Mouse (Mus musculus) liver, embryonic 14 days (tissue): ENCODE results near the gene Ache. TPM values are rescaled to one million over a fixed set of nuclear protein-coding genes. Genes with fewer than 3 reads are reported as not detected.

Experiments used
- polyA plus RNA-seq: library from polyadenylated mRNA; depleted of rRNA; stranded (reverse); fragments of >200 nt; gene quantifications from 2 replicates; pipeline ENCODE4 v1.2.3, GENCODE M21; 2012; rRNA removed

The Ache gene
- polyA plus RNA-seq: 15.0 and 20.1 TPM in 2 replicates

GRCm38 (mm10) chr5:137287032-137287952 lies at the start of gene Ache:
Gene Ache (plus strand): TSS chr5:137287519.

GRCm38 (mm10) chr5:137293839-137294743 lies 6.8 kb downstream of the Ache start, which contains the start of gene Ufsp1:
Gene Ufsp1 (plus strand): TSS chr5:137294629.

GRCm38 (mm10) chr5:137307071-137307912 lies 20.0 kb downstream of the Ache start, which contains the start of gene Srrt:
Gene Srrt (minus strand): TSS chr5:137307674.

GRCm38 (mm10) chr5:137314193-137315083 lies 27.1 kb downstream of the Ache start, which contains the start of gene Trip6:
Gene Trip6 (minus strand): TSS chr5:137314404.

GRCm38 (mm10) chr5:137333512-137334174 lies 46.3 kb downstream of the Ache start, which contains the start of gene Slc12a9:
Gene Slc12a9 (minus strand): TSS chr5:137333597.

Other genes with a start within 250 kb of the Ache start
- gene Ap1s1, start 241.4 kb upstream of the Ache start, polyA plus RNA-seq: 62.9 and 70.4 TPM in 2 replicates
- 0.17 and 0.20 TPM in 2 replicates for gene Serpine1, start 215.3 kb upstream of the Ache start, polyA plus RNA-seq
- 4.1 and 6.0 TPM in 2 replicates for gene Trim56, start 171.3 kb upstream of the Ache start, polyA plus RNA-seq
- gene Muc3, start 138.2 kb upstream of the Ache start, polyA plus RNA-seq: not detected in 2 replicates
- gene Muc3a, start 75.1 kb upstream of the Ache start, polyA plus RNA-seq: 0.06 and 0.08 TPM in 2 replicates
- 7.1 and 9.5 TPM in 2 replicates for gene Ufsp1, start 7.1 kb downstream of the Ache start, polyA plus RNA-seq
- 103 and 106 TPM in 2 replicates for gene Srrt, start 20.2 kb downstream of the Ache start, polyA plus RNA-seq
- gene Trip6, start 26.9 kb downstream of the Ache start, polyA plus RNA-seq: 6.6 and 7.1 TPM in 2 replicates
- 2.0 and 2.3 TPM in 2 replicates for gene Slc12a9, start 46.1 kb downstream of the Ache start, polyA plus RNA-seq
- 7.3 and 7.7 TPM in 2 replicates for gene Ephb4, start 62.6 kb downstream of the Ache start, polyA plus RNA-seq
- 0.14 and 0.20 TPM in 2 replicates for gene Zan, start 189.5 kb downstream of the Ache start, polyA plus RNA-seq
- 20.0 and 23.2 TPM in 2 replicates for gene Pop7, start 215.0 kb downstream of the Ache start, polyA plus RNA-seq
- 5.6 and 5.7 TPM in 2 replicates for gene Gigyf1, start 231.0 kb downstream of the Ache start, polyA plus RNA-seq
- 0.26 and 0.44 TPM in 2 replicates for gene Epo, start 245.7 kb downstream of the Ache start, polyA plus RNA-seq
- gene Gnb2, start 246.0 kb downstream of the Ache start, polyA plus RNA-seq: 173 and 208 TPM in 2 replicates